8 mouse cellular contexts compared by ENCODE assay signal in the genomic region with DNA sequence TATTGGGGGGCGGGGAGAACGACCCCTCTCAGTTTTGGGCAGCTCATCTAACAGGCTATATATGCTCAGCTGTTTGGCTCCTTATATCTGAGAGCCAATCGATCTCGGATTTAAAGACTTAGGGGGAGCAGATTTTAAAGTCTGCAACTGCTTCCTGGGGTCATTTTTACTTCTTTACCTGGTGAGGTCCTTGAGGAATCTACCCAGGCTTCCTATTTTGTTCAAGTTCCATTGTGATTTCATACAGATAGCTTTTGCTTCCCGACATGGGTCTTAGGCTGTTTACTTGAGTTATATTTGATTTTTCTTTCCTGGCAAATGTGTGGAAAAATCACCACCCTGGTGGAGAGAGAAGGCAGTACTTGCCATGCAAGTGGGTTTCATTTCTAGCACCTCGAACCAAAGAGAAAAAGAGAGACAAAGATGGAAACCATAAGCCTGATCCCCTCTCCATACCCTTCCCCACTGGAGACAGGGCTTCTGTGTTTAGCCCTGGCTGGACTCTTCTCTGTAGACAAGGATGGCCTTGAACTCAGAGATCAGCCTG. TPM values are rescaled to one million over a fixed set of nuclear protein-coding genes. Genes with fewer than 3 reads are reported as not detected.
DNase-seq lines count a peak whose midpoint lies in the region; ATAC-seq and TF ChIP-seq lines count a peak whose summit lies in the region.

No protein-coding gene starts in this region.

- 8% methylated on average over 6 of the region's 6 CpGs for WGBS in cerebellum, adult 2 months
- 38% methylated on average over 6 of the region's 6 CpGs for WGBS in forebrain, embryonic 13.5 days
- 31% methylated on average over 6 of the region's 6 CpGs for WGBS in liver, embryonic 16.5 days (ENCODE audit: insufficient replicate concordance)

- no peaks in the 10 kb centered on the region for H3K27me3 ChIP-seq in cerebellum, adult 2 months (ENCODE audit: control insufficient read depth, insufficient read depth, low read length)
- no peaks in the 10 kb centered on the region for H3K27me3 ChIP-seq in forebrain, embryonic 13.5 days
- H3K27me3 ChIP-seq in liver, embryonic 16.5 days (ENCODE audit: control insufficient read depth, insufficient read depth, low read depth, low read length): peaks cover 9% of the 10 kb centered on the region

- TF ChIP-seq POLR2A in cerebellum, adult 2 months (IDR thresholded peaks at IDR 0.05; ENCODE audit: borderline replicate concordance, insufficient read depth, low read length): no peak

- H3K9me3 ChIP-seq in forebrain, embryonic 13.5 days (replicated peaks): no peaks in the 10 kb centered on the region
- no peaks in the 10 kb centered on the region for H3K9me3 ChIP-seq in liver, embryonic 16.5 days (replicated peaks; ENCODE audit: control insufficient read depth, low read length)

- TF ChIP-seq CTCF in cerebellum, adult 2 months (IDR thresholded peaks at IDR 0.05; ENCODE audit: borderline replicate concordance, insufficient read depth, low read depth, low read length): no peak

- H3K4me1 ChIP-seq in cerebellum, adult 2 months (ENCODE audit: control insufficient read depth, insufficient read depth, low read length): no peaks in the 10 kb centered on the region
- H3K4me1 ChIP-seq in forebrain, embryonic 13.5 days: peaks cover 17% of the 10 kb centered on the region
- H3K4me1 ChIP-seq in liver, embryonic 16.5 days (ENCODE audit: control insufficient read depth, low read depth, low read length): peaks cover 17% of the 10 kb centered on the region

- no peaks in the 10 kb centered on the region for H3K36me3 ChIP-seq in forebrain, embryonic 13.5 days (ENCODE audit: poor library complexity, severe bottlenecking)
- no peaks in the 10 kb centered on the region for H3K36me3 ChIP-seq in liver, embryonic 16.5 days (ENCODE audit: control insufficient read depth, insufficient read depth)

- peak overlapping the region; percentile 78 for H3K4me2 ChIP-seq in forebrain, embryonic 13.5 days
- H3K4me2 ChIP-seq in liver, embryonic 16.5 days (ENCODE audit: low read depth, low read length): peak overlapping the region; percentile 99

- peak overlapping the region; percentile 92 for H3K9ac ChIP-seq in forebrain, embryonic 13.5 days
- no peak overlapping the region; the same call in 1 of the 2 replicates for H3K9ac ChIP-seq in liver, embryonic 16.5 days (ENCODE audit: low read depth, low read length)

- H3K27ac ChIP-seq in cerebellum, adult 2 months (ENCODE audit: insufficient read depth, low read length): no peak overlapping the region
- H3K27ac ChIP-seq in forebrain, embryonic 13.5 days: no peak overlapping the region
- no peak overlapping the region for H3K27ac ChIP-seq in liver, embryonic 16.5 days (ENCODE audit: low read length)

- no peak for DNase-seq in cerebellum, adult 2 months
- DNase-seq in cerebellum, adult 11-12 months: no peak
- DNase-seq in 3134 (ENCODE audit: extremely low read depth, insufficient read length, low spot score): peak; percentile 19
- DNase-seq in ovary, adult 18-20 months (ENCODE audit: low spot score): no peak
- DNase-seq in adrenal gland, postnatal 4 days (ENCODE audit: low spot score in 2 of 2): no peak
- DNase-seq in natural killer cell, adult 2 months (ENCODE audit: low spot score in 2 of 2): no peak

- H3K4me3 ChIP-seq in cerebellum, adult 2 months (replicated peaks; ENCODE audit: insufficient read depth, low read depth, low read length): peak overlapping the region; percentile 87
- H3K4me3 ChIP-seq in forebrain, embryonic 13.5 days: peak overlapping the region; percentile 81
- H3K4me3 ChIP-seq in liver, embryonic 16.5 days (ENCODE audit: low read depth, low read length): peak overlapping the region; percentile 74; the same call in 1 of the 2 replicates

- no peak for ATAC-seq in forebrain, embryonic 13.5 days
- ATAC-seq in liver, embryonic 16.5 days (ENCODE audit: low read depth): no peak

RNA-seq across cellular contexts. Expression of a gene that starts 1.4 kb away (rescaled TPM):
- polyA plus RNA-seq in cerebellum, adult 2 months (2012; rRNA removed): 25.4 and 25.8 TPM in 2 replicates
- polyA plus RNA-seq in forebrain, embryonic 13.5 days (2015; fragmentation: Nextera tagmentation; extraction: Ambion mirVana): 77.2 and 77.9 TPM in 2 replicates
- 4.1 and 4.3 TPM in 2 replicates for polyA plus RNA-seq in liver, embryonic 16.5 days (2015; fragmentation: Nextera tagmentation; extraction: Ambion mirVana)
- 10 to 100 TPM; 21.0 to 25.3 TPM for total RNA-seq in adrenal gland, postnatal 4 days (2021)

RNA-seq across cellular contexts. Expression of a gene that starts 19.8 kb away (rescaled TPM):
- polyA plus RNA-seq in cerebellum, adult 2 months (2012; rRNA removed): 12.1 and 13.1 TPM in 2 replicates
- 12.9 and 14.3 TPM in 2 replicates for polyA plus RNA-seq in forebrain, embryonic 13.5 days (2015; fragmentation: Nextera tagmentation; extraction: Ambion mirVana)
- polyA plus RNA-seq in liver, embryonic 16.5 days (2015; fragmentation: Nextera tagmentation; extraction: Ambion mirVana): 8.8 and 9.1 TPM in 2 replicates
- 10 to 100 TPM; 17.3 to 17.6 TPM for total RNA-seq in adrenal gland, postnatal 4 days (2021)

RNA-seq across cellular contexts. Expression of a gene that starts 33.2 kb away (rescaled TPM):
- 0.05 and 0.10 TPM in 2 replicates for polyA plus RNA-seq in cerebellum, adult 2 months (2012; rRNA removed)
- 0.16 and 0.23 TPM in 2 replicates for polyA plus RNA-seq in forebrain, embryonic 13.5 days (2015; fragmentation: Nextera tagmentation; extraction: Ambion mirVana)
- 17.5 and 20.1 TPM in 2 replicates for polyA plus RNA-seq in liver, embryonic 16.5 days (2015; fragmentation: Nextera tagmentation; extraction: Ambion mirVana)
- total RNA-seq in adrenal gland, postnatal 4 days (2021): 1 to 10 TPM; 7.2 to 8.8 TPM

RNA-seq across cellular contexts. Expression of a gene that starts 40.7 kb away (rescaled TPM):
- polyA plus RNA-seq in cerebellum, adult 2 months (2012; rRNA removed): 31.6 and 33.7 TPM in 2 replicates
- polyA plus RNA-seq in forebrain, embryonic 13.5 days (2015; fragmentation: Nextera tagmentation; extraction: Ambion mirVana): 37.8 and 39.5 TPM in 2 replicates
- polyA plus RNA-seq in liver, embryonic 16.5 days (2015; fragmentation: Nextera tagmentation; extraction: Ambion mirVana): 9.2 and 9.7 TPM in 2 replicates
- total RNA-seq in adrenal gland, postnatal 4 days (2021): 10 to 100 TPM; 34.1 to 38.0 TPM

RNA-seq across cellular contexts. Expression of a gene that starts 40.7 kb away (rescaled TPM):
- 36.0 and 36.1 TPM in 2 replicates for polyA plus RNA-seq in cerebellum, adult 2 months (2012; rRNA removed)
- 50.4 and 57.8 TPM in 2 replicates for polyA plus RNA-seq in forebrain, embryonic 13.5 days (2015; fragmentation: Nextera tagmentation; extraction: Ambion mirVana)
- polyA plus RNA-seq in liver, embryonic 16.5 days (2015; fragmentation: Nextera tagmentation; extraction: Ambion mirVana): 18.0 and 19.7 TPM in 2 replicates
- 10 to 100 TPM; 28.2 to 29.8 TPM for total RNA-seq in adrenal gland, postnatal 4 days (2021)

Comparison
In these comparisons a context has a peak if more than half of its experiments do, and no peak if none do; other contexts are left out.
1. RNA of a gene that starts 33.2 kb away (polyA plus RNA-seq): 17.5 to 20.1 TPM in liver, embryonic 16.5 days; 0.16 to 0.23 TPM in forebrain, embryonic 13.5 days and 0.05 to 0.10 TPM in cerebellum, adult 2 months; every median in the first group is over 10 times any median in the second.
2. Peak in every context shown above with its lines, with median percentiles within 50 percentile points of each other: H3K4me3 ChIP-seq.